Mouse (Mus musculus) cerebellum, adult 2 months (tissue): ENCODE results near the gene Slc2a4.

Source experiments
- CTCF ChIP-seq: fragments of 200-500 bp; IDR thresholded peaks from 2 replicates; pipeline ENCODE4 v1.5.1; 2011; ENCODE audit warnings: low read depth, mild to moderate bottlenecking, control low read depth, low read length, moderate library complexity, borderline replicate concordance; ENCODE audit not compliant: insufficient read depth
- POLR2A ChIP-seq: fragments of 200-500 bp; IDR thresholded peaks from 2 replicates; pipeline ENCODE4 v1.6.1; 2011; ENCODE audit warnings: low read length, control low read depth, borderline replicate concordance; ENCODE audit not compliant: insufficient read depth

GRCm38 (mm10) chr11:69939181-69939580 lies 8.8 kb downstream of the Slc2a4 start:
- TF ChIP-seq CTCF (no peak), POLR2A (no peak)
